Mouse (Mus musculus) forebrain, embryonic 11.5 days (tissue): ENCODE data around the gene Zmym5. TPM values are rescaled to one million over a fixed set of nuclear protein-coding genes. Genes with fewer than 3 reads are reported as not detected.
"Not testable (repeated sequence)": the region's sequence is repeated elsewhere in the genome, so short reads cannot be mapped to it uniquely, and the experiment has no call there.

Source experiments
- ATAC-seq: fragments of 200-750 bp; cut with Nextera tagmentation; replicated peaks from 2 replicates; pipeline ENCODE4 v1.8.0; 2017; ENCODE audit warnings: moderate TSS enrichment; ENCODE audit not compliant: low FRiP score
- DNase-seq: peaks from one replicate; pipeline ENCODE4 v3.0.0-alpha.2; 2017; ENCODE audit warnings: low spot score
- H3K27ac ChIP-seq: fragments of 300-500 bp; sonication (generic); 2 replicates; pipeline ENCODE4 v1.5.1; 2014; ENCODE audit warnings: low read depth, low read length
- H3K27me3 ChIP-seq: fragments of 300-500 bp; sonication (generic); 2 replicates; pipeline ENCODE4 v1.6.1; 2014; ENCODE audit warnings: mild to moderate bottlenecking, low read length, mixed read lengths; ENCODE audit not compliant: control insufficient read depth, insufficient read depth
- H3K36me3 ChIP-seq: fragments of 300-500 bp; sonication (generic); 2 replicates; pipeline ENCODE4 v1.6.1; 2014; ENCODE audit warnings: mild to moderate bottlenecking, low read length, moderate library complexity, mixed read lengths; ENCODE audit not compliant: control insufficient read depth, insufficient read depth
- H3K4me1 ChIP-seq: fragments of 300-500 bp; sonication (generic); replicated peaks from 2 replicates; pipeline ENCODE4 v1.6.1; 2014; ENCODE audit warnings: low read length, mixed read lengths; ENCODE audit not compliant: control insufficient read depth, insufficient read depth
- H3K4me2 ChIP-seq: fragments of 300-500 bp; sonication (generic); 2 replicates; pipeline ENCODE4 v1.6.1; 2014; ENCODE audit warnings: low read depth, mild to moderate bottlenecking, low read length, moderate library complexity, mixed read lengths; ENCODE audit not compliant: severe bottlenecking
- H3K4me3 ChIP-seq: fragments of 300-500 bp; sonication (generic); 2 replicates; pipeline ENCODE4 v1.5.1; 2014; ENCODE audit warnings: low read depth, low read length
- H3K9ac ChIP-seq: fragments of 300-500 bp; sonication (generic); 2 replicates; pipeline ENCODE4 v1.6.1; 2014; ENCODE audit warnings: low read length
- H3K9me3 ChIP-seq: fragments of 300-500 bp; sonication (generic); 2 replicates; pipeline ENCODE4 v1.6.1; 2016; ENCODE audit warnings: low read length, mixed read lengths; ENCODE audit not compliant: control insufficient read depth
- WGBS: fragments of 180-500 bp; shearing (Covaris S2); extraction: QIAGEN DNeasy Blood & Tissue Kit; methylation state at CpG from one replicate; pipeline ENCODE4 v1.1.7; 2014; 5-methylcytosine and 5-hydroxymethylcytosine counted together
- polyA plus RNA-seq: library from polyadenylated mRNA; unstranded; fragments of >200 nt; fragmentation: Nextera tagmentation; extraction: Ambion mirVana; gene quantifications from 2 replicates; pipeline ENCODE4 v1.2.1, GENCODE M21; 2014

The Zmym5 gene
- polyA plus RNA-seq, 1 experiment from 2014 or later = 23.9 TPM

DNA sequence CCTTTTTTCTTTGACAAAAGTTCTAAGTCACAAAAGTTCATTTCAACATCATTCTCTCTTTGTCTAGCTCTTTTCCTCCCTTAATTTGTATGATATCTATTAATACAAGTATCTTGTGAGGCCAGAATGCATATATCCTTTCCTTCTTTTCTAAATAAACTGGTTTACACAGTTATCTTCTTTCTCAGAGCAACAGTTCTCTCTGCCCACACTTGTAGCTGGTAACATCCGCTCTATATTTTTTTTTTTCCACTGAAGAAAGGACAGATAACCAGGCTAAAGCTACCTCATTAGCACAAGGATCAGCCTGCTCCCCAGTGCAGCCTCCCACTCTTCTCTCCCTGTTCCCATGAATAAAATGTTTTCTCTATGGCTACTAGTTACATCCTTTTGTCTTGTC, 26.9 kb downstream of the Zmym5 start:
- H3K9me3 ChIP-seq = no peaks in the 10 kb centered on the region
- no peak overlapping the region for H3K9ac ChIP-seq
- H3K27ac ChIP-seq = no peak overlapping the region
- no peak overlapping the region for H3K4me3 ChIP-seq
- H3K27me3 ChIP-seq = no peaks in the 10 kb centered on the region
- no peak for ATAC-seq
- no peak for DNase-seq
- H3K4me1 ChIP-seq = no peaks in the 10 kb centered on the region
- 79% methylated on average over 1 of the region's 1 CpGs for WGBS
- no peak overlapping the region for H3K4me2 ChIP-seq
- H3K36me3 ChIP-seq = no peaks in the 10 kb centered on the region

DNA sequence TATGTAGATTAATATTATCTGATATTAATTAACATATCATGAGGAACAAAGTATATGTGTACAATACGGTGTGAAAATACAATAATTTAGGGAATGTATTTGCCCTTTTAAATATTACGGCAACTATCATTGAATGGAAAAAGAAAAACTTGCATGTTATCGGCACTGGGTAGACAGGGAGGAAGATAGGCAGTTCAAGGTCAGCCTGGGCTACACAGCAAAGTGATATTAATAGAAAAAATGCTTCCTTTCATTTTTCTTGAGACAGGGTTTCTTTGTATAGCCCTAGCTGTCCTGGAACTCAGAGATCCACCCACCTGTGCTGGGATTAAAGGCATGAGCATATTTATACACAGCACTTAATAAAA, 32.6 kb downstream of the Zmym5 start:
- Histone ChIP-seq H3K4me2 (peak overlapping the region; percentile 61; the same call in 1 of the 2 replicates), H3K4me1 (no peaks in the 10 kb centered on the region), H3K36me3 (no peaks in the 10 kb centered on the region), H3K27me3 (no peaks in the 10 kb centered on the region), H3K27ac (peak overlapping the region; percentile 93; the same call in 1 of the 2 replicates), H3K9me3 (no peaks in the 10 kb centered on the region), H3K9ac (peak overlapping the region; percentile 9; the same call in 1 of the 2 replicates), H3K4me3 (peak overlapping the region; percentile 95)
- 0 out of 2 replicates have a peak, but pooled peaks have one; percentile 8 for ATAC-seq
- no peak for DNase-seq
- WGBS = 50% methylated on average over 3 of the region's 3 CpGs

DNA sequence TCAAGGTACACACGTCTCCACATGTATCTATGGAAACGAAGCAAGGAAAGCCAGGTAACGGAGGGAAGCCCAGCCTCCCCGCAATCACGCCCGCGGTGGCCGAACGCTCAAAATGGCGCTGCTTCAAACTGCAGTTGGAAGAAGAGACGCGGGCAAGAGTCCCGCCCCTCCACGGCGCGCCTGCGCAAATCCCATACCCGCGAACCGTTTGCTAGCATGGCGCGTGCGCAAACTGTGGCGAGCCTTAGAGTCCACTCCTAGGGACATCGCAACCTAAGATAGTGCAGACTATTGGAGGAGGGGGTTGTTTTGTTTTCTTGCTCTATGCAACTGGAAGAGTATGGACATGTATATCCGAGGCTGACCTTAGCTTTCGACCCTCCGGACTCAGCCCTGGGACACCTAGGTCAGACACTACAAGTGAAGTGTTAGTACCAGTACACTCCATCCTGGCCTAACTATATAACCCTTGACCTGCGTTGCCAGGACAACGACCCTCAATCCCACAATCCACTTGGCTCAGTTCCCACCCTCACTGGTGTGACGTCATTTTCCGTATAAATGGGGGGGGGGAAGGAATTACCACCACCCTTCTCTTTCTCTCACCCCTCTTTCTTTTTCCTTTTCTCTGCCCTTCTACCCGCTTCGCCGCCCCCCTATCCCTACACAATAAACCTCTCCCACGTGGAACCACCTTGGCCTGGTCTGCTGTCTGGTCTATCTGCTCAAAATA, 33.1 kb downstream of the Zmym5 start, which contains the start of gene Pspc1:
TSS of gene Pspc1 (minus strand) at position 117 of the 733 bp plus-strand sequence.
- Histone ChIP-seq H3K36me3 (no peaks in the 10 kb centered on the region), H3K4me2 (peak within 1 kb of the TSS; percentile 61), H3K9ac (peak within 1 kb of the TSS; percentile 93), H3K27ac (peak within 1 kb of the TSS; percentile 93), H3K4me3 (peak within 1 kb of the TSS; percentile 95), H3K9me3 (no peaks in the 10 kb centered on the region), H3K4me1 (no peaks in the 10 kb centered on the region), H3K27me3 (no peaks in the 10 kb centered on the region)
- under 1% methylated on average over 36 of the region's 36 CpGs for WGBS
- DNase-seq = peak; percentile 99
- peak; percentile 96 for ATAC-seq

DNA sequence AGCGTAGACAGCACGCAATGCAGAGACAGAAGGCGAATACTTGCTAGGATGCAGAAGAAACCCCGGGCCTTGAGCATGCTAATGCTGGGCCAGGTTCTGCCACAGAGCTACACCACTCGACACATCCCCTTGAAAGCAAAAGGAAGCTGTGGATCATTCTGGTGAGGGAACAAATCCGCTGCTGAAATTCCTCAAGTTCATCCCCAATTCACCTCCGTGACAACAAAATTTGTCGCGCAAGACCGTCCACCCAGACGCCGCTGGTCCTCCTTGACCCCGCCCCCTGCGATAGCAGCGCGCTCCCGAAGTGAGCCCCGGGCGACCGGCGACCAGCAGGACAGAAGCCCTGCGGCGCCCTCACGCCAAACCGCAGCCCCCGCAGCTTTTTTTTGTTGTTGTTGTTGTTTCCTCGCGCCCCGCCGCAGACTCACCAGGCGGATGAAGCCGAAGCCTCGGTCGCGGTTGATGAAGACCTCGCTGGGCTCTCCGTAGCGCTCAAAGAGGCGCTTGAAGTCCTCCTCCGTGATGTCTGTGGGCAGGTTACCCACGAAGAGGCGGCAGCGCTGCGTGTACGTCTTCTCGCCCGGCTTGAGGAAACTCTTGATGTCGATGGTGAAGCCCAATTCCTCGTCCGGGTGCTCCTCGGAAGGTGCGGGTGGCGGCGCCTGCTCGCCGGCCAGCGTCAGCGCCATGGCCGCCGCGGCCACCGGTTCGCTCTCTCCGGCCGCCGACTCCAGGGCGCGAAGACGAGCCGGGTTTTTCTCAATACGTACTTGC, 34.0 kb downstream of the Zmym5 start:
- Histone ChIP-seq H3K27ac (peak overlapping the region; percentile 93), H3K36me3 (no peaks in the 10 kb centered on the region), H3K9ac (peak overlapping the region; percentile 93), H3K4me2 (peak overlapping the region; percentile 61), H3K4me1 (no peaks in the 10 kb centered on the region), H3K4me3 (peak overlapping the region; percentile 95), H3K27me3 (no peaks in the 10 kb centered on the region), H3K9me3 (no peaks in the 10 kb centered on the region)
- peak; percentile 80 for DNase-seq
- under 1% methylated on average over 71 of the region's 71 CpGs for WGBS
- ATAC-seq = peak; percentile 34

DNA sequence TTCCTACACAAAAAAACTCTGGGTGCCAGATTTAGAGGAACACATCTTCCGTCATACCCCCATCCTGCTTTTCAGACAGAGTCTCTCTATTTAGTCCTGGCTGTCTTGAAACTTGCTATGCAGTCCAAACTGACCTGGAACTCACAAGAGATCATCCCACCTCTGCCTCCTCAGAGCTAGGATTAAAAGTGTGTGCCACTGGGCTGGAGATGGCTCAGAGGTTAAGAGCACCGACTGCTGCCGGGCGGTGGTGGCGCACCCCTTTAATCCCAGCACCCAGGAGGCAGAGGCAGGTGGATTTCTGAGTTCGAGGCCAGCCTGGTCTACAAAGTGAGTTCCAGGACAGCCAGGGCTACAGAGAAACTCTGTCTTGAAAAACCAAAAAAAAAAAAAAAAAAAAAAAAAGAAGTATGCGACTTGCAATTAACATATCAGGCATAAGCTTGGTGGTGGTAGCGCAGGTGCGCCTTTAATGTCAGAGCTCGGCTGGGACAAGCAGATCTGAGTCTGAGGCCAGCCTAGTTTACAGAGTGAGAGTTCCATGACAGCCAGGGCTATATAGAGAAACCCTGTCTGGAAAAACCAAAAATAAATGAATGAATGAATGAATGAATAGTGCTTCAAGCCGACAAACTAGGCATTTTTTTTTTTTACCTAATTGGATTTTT, 34.8 kb downstream of the Zmym5 start:
- H3K36me3 ChIP-seq = peaks cover 2% of the 10 kb centered on the region
- WGBS = 42% methylated on average over 11 of the region's 11 CpGs
- no peaks in the 10 kb centered on the region for H3K9me3 ChIP-seq
- no peaks in the 10 kb centered on the region for H3K4me1 ChIP-seq
- peak overlapping the region; percentile 29 for H3K9ac ChIP-seq
- peak overlapping the region; percentile 61 for H3K4me2 ChIP-seq
- no peak for ATAC-seq
- no peak for DNase-seq
- H3K27ac ChIP-seq = no peak overlapping the region
- H3K4me3 ChIP-seq = peak overlapping the region; percentile 95
- no peaks in the 10 kb centered on the region for H3K27me3 ChIP-seq

DNA sequence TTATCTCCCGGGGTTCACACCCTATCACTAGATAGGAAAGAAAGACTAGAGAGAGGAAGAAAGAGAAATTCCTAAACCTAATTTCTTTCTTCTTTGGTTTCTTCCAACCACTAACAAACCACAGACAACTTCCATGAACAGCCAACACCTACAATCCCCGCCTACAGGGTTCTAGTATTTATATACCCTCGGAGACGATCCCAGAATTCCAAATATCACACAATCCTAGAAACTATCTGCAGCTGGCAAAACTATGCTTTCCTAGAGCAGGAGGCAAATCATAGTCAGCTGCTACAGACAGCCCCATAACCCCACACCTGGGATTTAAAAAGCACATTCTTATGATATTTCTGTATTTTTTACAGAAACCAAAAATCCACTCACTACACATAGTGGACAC, 36.1 kb downstream of the Zmym5 start:
- Histone ChIP-seq H3K27me3 (no peaks in the 10 kb centered on the region), H3K4me2 (peak overlapping the region; percentile 39), H3K27ac (no peak overlapping the region), H3K4me3 (peak overlapping the region; percentile 17; the same call in 1 of the 2 replicates), H3K9ac (no peak overlapping the region), H3K9me3 (no peaks in the 10 kb centered on the region), H3K36me3 (peaks cover 2% of the 10 kb centered on the region), H3K4me1 (no peaks in the 10 kb centered on the region)
- DNase-seq = no peak
- ATAC-seq = no peak
- 90% methylated on average over 4 of the region's 4 CpGs for WGBS

DNA sequence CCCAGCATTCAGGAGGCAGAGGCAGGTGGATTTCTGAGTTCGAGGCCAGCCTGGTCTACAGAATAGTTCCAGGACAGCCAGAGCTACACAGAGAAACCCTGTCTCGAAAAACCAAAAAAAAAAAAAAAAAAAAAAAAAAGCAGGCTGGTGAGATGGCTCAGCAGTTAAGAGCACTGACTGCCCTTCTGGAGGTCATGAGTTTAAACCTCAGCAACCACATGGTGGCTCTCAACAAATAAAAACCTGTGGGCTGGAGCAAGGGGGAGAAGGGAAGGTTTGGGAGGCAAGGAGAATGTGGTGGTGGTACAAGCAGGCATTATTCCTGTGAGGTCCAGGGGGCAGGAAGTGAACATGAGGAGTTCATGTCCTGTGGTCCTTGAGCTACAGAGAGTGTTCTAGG, 45.1 kb downstream of the Zmym5 start:
- H3K9me3 ChIP-seq, DNase-seq, H3K27ac ChIP-seq, H3K4me3 ChIP-seq, H3K27me3 ChIP-seq, H3K4me1 ChIP-seq, H3K4me2 ChIP-seq, ATAC-seq, H3K36me3 ChIP-seq, H3K9ac ChIP-seq: not testable (repeated sequence)
- WGBS = 87% methylated on average over 2 of the region's 2 CpGs

DNA sequence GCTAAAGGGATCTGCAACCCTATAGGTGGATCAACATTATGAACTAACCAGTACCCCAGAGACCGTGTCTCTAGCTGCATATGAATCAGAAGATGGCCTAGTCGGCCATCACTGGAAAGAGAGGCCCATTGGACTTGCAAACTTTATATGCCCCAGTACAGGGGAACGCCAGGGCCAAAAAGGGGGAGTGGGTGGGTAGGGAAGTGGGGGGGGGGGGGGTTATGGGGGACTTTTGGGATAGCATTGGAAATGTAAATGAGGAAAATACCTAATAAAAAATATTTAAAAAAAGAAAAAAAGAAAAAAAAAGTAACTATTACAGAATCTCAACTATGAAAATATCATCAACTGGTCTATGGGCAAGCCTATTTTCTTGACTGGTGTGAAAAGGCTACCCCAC, 46.4 kb downstream of the Zmym5 start:
- H3K27ac ChIP-seq, H3K9me3 ChIP-seq, DNase-seq, H3K4me3 ChIP-seq, H3K4me1 ChIP-seq, H3K4me2 ChIP-seq, H3K27me3 ChIP-seq, H3K9ac ChIP-seq: not testable (repeated sequence)
- 96% methylated on average over 2 of the region's 3 CpGs for WGBS
- peaks cover 10% of the 10 kb centered on the region; the same call in 1 of the 2 replicates for H3K36me3 ChIP-seq
- ATAC-seq = peak; percentile 75; the same call in 1 of the 2 replicates
